Mouse (Mus musculus): ENCODE data around the gene Vps37d. TPM values are rescaled to one million over a fixed set of nuclear protein-coding genes. Genes with fewer than 3 reads are reported as not detected.

Vps37d gene
- 1.2 and 1.4 TPM in 2 replicates for polyA plus RNA-seq (2015; fragmentation: Nextera tagmentation; extraction: Ambion mirVana)

DNA sequence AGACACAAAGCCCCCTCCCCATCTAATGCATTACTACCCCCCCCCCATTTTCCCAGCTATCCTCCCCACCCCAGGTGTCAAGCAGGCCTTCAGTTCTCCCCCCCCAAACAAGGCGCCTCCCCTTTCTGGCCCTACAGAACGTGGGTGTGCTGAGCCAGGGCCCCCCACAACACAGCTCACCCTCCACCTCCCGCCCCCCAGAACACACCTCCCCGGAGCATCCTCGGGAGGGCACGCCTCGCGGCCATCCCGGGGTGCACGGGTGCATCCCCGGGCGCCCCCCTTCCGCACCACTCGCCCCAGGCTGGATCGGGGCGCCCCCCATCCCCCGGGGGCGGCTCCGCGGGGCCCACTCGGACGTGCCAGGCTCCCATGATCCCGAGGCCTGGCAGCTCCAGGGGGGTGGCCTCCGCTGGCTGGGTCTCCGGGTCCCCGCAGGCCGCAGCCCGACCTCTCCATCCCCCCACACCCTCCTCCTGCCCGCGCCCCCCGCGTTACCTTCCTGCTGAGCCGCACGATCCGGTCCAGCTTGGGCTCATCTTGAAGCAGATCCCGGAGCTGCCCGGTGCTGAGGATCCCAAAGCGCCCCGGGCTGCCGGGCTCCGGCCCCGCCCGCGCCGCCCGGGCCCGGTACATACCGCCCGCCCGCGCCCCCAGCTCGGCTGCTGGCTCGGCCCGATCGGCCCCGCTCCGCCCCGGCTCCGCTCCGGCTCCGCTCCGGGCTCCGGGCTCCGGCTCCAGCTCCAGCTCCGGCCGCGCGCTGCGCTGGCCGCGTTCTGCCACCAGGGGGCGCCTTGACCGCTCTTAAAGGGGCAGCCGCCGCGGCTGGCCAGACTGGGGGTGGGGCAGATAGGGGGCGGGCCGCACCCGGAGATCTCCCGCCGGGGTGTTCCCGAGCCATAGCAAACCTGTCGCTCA is at the start of gene Vps37d:
Vps37d (minus strand) TSS at position 703 of the 918 bp plus-strand sequence.

DNA sequence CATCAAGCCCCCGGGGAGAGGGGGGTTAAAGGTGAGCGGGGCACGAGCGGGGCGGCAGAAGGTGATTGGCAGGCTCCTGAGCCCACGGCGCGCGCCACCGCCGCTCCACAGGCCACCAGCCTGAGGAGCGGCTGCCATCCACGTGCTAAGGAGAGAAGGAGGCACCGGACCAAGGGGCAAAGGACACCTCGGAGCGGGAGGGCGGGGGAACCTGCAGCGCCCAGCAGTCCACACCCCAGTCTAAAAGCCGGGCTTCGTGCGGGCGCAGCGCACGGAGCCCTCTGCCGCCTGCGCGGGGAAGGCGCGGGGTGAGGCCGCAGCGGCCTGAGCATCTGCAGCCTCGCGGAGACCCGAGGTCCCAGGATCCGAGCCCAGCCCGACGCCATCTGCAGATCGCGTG is 11.6 kb upstream of the Vps37d start, which contains the start of gene Mlxipl:
Mlxipl (plus strand) TSS at position 238 of the 400 bp plus-strand sequence.

DNA sequence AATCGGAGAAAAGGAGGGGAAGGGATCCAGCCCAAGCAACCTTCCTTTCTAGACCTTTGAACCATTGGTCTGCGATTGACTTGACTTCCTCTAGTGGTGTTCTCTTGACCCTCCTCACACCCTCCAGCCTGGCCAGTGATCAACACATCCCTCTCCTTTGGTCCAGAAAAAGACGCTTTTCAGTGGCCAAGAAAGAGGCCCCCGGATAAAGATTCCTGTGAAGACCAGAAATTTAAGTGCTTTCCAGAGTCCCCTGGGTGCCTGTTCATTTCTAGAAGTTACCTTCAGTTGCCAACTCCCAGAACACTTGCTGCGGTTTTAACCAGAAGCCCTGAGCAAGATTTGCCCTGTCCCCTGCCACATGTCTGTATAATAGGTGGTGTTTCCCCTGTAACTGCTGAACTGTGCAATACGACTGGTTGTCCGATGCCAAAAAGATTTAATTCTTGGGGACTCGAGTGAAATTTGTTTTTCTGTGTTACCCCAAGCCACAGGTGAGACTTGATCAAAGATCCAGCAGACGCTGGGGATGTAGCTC is 13.1 kb downstream of the Vps37d start, which contains the start of gene Bud23:
Bud23 (minus strand) TSS at position 51 of the 538 bp plus-strand sequence.

DNA sequence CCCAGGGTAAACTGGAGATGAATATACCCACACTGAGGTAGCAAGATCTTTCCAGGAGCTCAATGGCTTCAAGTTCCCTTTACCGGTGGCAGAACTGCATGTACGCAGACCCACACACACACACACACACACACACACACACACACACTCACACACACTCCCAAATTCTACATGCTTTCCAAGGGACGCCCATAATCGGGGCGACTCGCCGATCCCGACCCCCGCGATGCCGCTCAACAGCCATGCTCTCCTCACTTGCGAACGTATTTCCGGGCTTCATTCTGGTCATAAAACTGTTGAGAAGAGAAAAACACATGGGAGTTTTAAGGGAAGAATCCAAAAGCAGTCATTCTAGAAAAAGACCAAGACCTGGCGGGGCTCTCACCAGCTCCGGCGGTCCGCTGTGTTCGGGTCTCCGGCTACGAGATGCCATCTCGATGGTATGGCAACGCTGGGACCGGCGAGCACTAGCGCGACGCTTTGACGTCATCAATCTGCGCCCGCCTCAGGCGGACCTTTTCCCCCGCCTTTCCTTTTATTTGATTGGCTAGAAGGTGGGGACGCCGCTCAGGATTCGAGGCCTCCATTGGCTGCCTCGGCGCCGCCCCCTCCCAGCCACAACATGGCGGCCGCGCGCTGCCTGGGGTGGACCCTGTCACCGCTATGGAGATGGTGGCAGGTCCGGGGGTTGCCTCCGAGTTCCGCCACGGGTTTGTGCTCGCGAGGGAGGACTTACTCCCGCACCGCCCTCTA is 14.3 kb downstream of the Vps37d start, which contains the start of gene Dnajc30:
Dnajc30 (plus strand) TSS at position 574 of the 753 bp plus-strand sequence.

DNA sequence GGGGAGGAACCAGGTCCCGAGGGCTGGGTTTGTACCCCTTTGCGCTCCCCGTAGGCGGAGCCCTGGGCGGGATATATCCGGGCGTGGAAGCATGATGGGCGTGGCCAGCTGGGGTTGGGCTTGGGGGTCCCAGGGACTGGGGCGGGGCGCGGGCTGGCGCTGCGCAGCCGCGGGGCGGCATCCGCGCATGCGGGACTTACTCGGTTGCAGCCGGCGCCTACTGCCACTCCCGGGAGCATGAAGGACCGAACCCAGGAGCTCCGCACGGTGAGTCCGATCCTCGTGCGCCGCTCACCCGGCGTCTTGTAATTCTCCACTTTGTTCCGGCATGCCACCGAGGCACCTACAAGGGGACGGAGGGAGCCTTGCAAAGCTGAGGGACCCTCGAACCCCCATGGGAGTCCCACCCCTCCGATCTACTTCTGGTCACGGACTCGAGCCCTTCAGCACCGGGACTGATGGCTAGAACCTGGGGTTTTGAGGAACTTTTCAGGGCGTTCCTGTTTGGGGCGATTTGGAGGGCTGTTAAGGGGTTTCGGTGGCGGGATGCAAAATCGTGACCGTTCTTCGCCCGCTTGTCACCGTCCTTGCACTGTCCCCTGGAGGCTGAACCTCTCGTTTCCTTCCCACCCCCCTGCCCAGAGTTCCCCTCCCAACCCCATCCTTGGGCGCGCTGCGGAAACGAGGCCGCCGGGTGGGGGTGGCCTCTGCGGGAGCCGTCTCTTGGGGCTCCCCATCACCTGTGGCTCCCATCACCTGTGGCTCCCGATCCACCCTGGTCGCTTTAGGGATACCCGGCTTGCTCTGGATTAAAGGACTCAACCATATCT is 54.5 kb downstream of the Vps37d start, which contains the start of gene Stx1a:
Stx1a (plus strand) TSS at position 139 of the 830 bp plus-strand sequence.

Other genes with a start within 250 kb of the Vps37d start
- gene Tmem270, start 171.5 kb downstream of the Vps37d start, polyA plus RNA-seq (2015; fragmentation: Nextera tagmentation; extraction: Ambion mirVana): not detected in 2 replicates
- gene Cldn13, start 162.7 kb downstream of the Vps37d start, polyA plus RNA-seq (2015; fragmentation: Nextera tagmentation; extraction: Ambion mirVana): 337 and 413 TPM in 2 replicates
- gene Mettl27, start 145.9 kb downstream of the Vps37d start, polyA plus RNA-seq (2015; fragmentation: Nextera tagmentation; extraction: Ambion mirVana): 44.5 and 52.7 TPM in 2 replicates
- gene Cldn4, start 131.3 kb downstream of the Vps37d start, polyA plus RNA-seq (2015; fragmentation: Nextera tagmentation; extraction: Ambion mirVana): 0.08 and 0.11 TPM in 2 replicates
- 0.78 and 0.80 TPM in 2 replicates for gene Cldn3, start 92.1 kb downstream of the Vps37d start, polyA plus RNA-seq (2015; fragmentation: Nextera tagmentation; extraction: Ambion mirVana)
- 49.5 and 52.6 TPM in 2 replicates for gene Abhd11, start 69.1 kb downstream of the Vps37d start, polyA plus RNA-seq (2015; fragmentation: Nextera tagmentation; extraction: Ambion mirVana)
- 2.1 TPM in 2 replicates for gene Stx1a, start 54.8 kb downstream of the Vps37d start, polyA plus RNA-seq (2015; fragmentation: Nextera tagmentation; extraction: Ambion mirVana)
- gene Dnajc30, start 14.1 kb downstream of the Vps37d start, polyA plus RNA-seq (2015; fragmentation: Nextera tagmentation; extraction: Ambion mirVana): 16.0 and 16.8 TPM in 2 replicates
- gene Bud23, start 13.3 kb downstream of the Vps37d start, polyA plus RNA-seq (2015; fragmentation: Nextera tagmentation; extraction: Ambion mirVana): 51.1 and 55.2 TPM in 2 replicates
- 0.08 TPM in 1 of 2 replicates, not detected in the other for gene Mlxipl, start 11.6 kb upstream of the Vps37d start, polyA plus RNA-seq (2015; fragmentation: Nextera tagmentation; extraction: Ambion mirVana)
- 8.0 and 8.3 TPM in 2 replicates for gene Tbl2, start 71.4 kb upstream of the Vps37d start, polyA plus RNA-seq (2015; fragmentation: Nextera tagmentation; extraction: Ambion mirVana)
- 47.2 and 49.6 TPM in 2 replicates for gene Bcl7b, start 90.0 kb upstream of the Vps37d start, polyA plus RNA-seq (2015; fragmentation: Nextera tagmentation; extraction: Ambion mirVana)
- 26.1 and 26.8 TPM in 2 replicates for gene Baz1b, start 109.0 kb upstream of the Vps37d start, polyA plus RNA-seq (2015; fragmentation: Nextera tagmentation; extraction: Ambion mirVana)
- 0.38 and 0.53 TPM in 2 replicates for gene Fzd9, start 173.0 kb upstream of the Vps37d start, polyA plus RNA-seq (2015; fragmentation: Nextera tagmentation; extraction: Ambion mirVana)